ENCODE assay signal across 8 mouse cellular contexts in genomic region chr10:61175442-61176204, GRCm38 (mm10). TPM values are rescaled to one million over a fixed set of nuclear protein-coding genes. Genes with fewer than 3 reads are reported as not detected.
DNase-seq lines count a peak whose midpoint lies in the region.

No protein-coding gene starts in this region.

- DNase-seq in urinary bladder, postnatal 14 days (ENCODE audit: low spot score) = peak; percentile 54
- no peak for DNase-seq in urinary bladder, adult 2 months (ENCODE audit: low spot score)
- DNase-seq in cerebellum, adult 18-20 months = peak; percentile 91
- DNase-seq in forelimb bud, embryonic 11.5 days (ENCODE audit: low read depth, low spot score) = peak; percentile 39
- peak; percentile 57 for DNase-seq in layer of hippocampus, adult 9-11 months
- peak; percentile 58 for DNase-seq in mesoderm, embryonic 11.5 days (ENCODE audit: low read depth, low spot score)
- DNase-seq in testis, postnatal 10 days (ENCODE audit: low spot score) = peak; percentile 75
- DNase-seq in ovary, adult 18-20 months (ENCODE audit: low spot score) = no peak

RNA-seq across cellular contexts. Expression of gene Tbata, which starts 3.9 kb away (rescaled TPM):
- polyA plus RNA-seq in urinary bladder, adult 2 months (2012; rRNA removed) = 0.58 and 0.91 TPM in 2 replicates

RNA-seq across cellular contexts. Expression of gene Sgpl1, which starts 28.1 kb away (rescaled TPM):
- polyA plus RNA-seq in urinary bladder, adult 2 months (2012; rRNA removed) = 197 and 200 TPM in 2 replicates

Comparison
In these comparisons a context has a peak if more than half of its experiments do, and no peak if none do; other contexts are left out.
1. DNase-seq: peak in urinary bladder, postnatal 14 days (single experiment), cerebellum, adult 18-20 months (2 of 2), forelimb bud, embryonic 11.5 days (single experiment), layer of hippocampus, adult 9-11 months (single experiment), mesoderm, embryonic 11.5 days (single experiment) and testis, postnatal 10 days (single experiment); none in urinary bladder, adult 2 months (single experiment) and ovary, adult 18-20 months (single experiment).